Mouse (Mus musculus): ENCODE data around the gene Hoxa7. TPM values are rescaled to one million over a fixed set of nuclear protein-coding genes. Genes with fewer than 3 reads are reported as not detected.

The Hoxa7 gene
- total and polyA plus RNA-seq, 2 experiments from 2014 or later = 0.07 TPM; not detected in 1

DNA sequence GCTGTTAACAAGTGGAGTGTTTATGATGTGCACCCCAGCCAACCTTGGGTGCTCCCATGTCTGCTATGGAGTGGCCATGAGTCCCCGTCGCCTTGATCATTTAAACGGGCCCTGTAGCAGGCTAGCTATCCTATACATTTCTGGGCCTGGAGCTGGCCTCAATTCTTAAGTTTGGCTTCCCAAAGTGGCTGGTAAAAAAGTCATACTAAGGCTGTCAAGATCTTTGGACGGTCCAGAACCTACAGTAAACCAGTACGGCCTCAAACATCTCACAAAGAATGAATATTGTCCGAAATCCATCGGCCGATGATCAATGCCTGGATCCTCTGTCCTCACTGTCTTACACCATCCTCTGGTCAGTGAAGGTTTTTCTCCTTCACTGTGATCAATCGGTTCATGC is 13.6 kb upstream of the Hoxa7 start:
- no peak for DNase-seq (ENCODE audit: low spot score)
- H3K27me3 ChIP-seq (ENCODE audit: control insufficient read depth, insufficient read depth, low read length) = peaks cover 99% of the 10 kb centered on the region
- no peak overlapping the region for H3K9ac ChIP-seq (replicated peaks; ENCODE audit: low read depth, low read length)
- no peaks in the 10 kb centered on the region for H3K9me3 ChIP-seq (replicated peaks; ENCODE audit: control insufficient read depth, low read length)
- peak overlapping the region; percentile 19; the same call in 1 of the 2 replicates for H3K4me3 ChIP-seq (ENCODE audit: low read depth, low read length)
- H3K4me1 ChIP-seq (ENCODE audit: control insufficient read depth, insufficient read depth) = 0 out of 2 replicates have a peak, but pooled peaks cover 3% of the 10 kb centered on the region
- no peak overlapping the region for H3K4me2 ChIP-seq (ENCODE audit: low read depth, low read length)
- ATAC-seq (ENCODE audit: insufficient read depth, low read depth) = no peak
- no peak overlapping the region for H3K27ac ChIP-seq (ENCODE audit: low read depth)
- TF ChIP-seq EP300 (IDR thresholded peaks at IDR 0.05; ENCODE audit: low read depth) (no peak), CTCF (IDR thresholded peaks at IDR 0.05; ENCODE audit: low read depth) (no peak)
- no peaks in the 10 kb centered on the region for H3K36me3 ChIP-seq (replicated peaks; ENCODE audit: control insufficient read depth, insufficient read depth, low read length)
- WGBS = 37% methylated on average over 9 of the region's 9 CpGs

DNA sequence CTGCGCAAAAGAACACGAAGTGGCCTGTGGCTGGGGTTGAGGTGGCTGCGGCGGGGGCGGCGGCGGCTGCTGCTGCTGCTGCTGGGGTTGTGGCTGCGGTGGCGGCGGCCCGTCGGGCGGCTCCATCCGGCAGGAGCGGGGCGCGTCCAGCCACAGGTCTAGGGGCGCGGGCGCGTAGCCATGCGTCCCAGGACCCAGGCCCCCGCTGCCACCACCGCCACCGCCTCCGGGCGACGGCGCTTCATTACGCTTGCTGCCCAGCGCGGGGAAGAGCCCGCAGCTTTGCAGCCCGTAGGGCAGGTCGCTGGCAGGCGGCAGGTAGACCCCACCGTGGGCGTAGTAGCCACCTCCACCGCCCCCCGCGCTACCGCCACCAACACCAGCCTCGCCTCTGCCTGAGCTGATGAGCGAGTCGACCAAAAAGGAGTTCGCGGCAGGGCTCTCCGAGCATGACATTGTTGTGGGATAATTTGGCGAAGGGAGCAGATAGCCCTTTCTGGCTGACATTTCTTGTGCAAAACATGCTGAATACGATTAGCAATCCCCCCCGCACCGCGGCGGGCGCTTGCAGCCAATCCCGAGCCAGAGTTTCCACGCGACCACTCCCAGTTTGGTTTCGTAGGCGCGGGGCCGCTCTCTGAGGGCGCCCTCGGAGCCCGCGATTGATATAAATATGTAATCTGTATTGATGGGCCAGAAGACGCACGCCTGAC is 12.9 kb upstream of the Hoxa7 start:
- Histone ChIP-seq H3K4me3 (ENCODE audit: low read depth, low read length) (peak overlapping the region; percentile 19; the same call in 1 of the 2 replicates), H3K4me2 (ENCODE audit: low read depth, low read length) (no peak overlapping the region), H3K9ac (replicated peaks; ENCODE audit: low read depth, low read length) (no peak overlapping the region), H3K27me3 (ENCODE audit: control insufficient read depth, insufficient read depth, low read length) (peaks cover 99% of the 10 kb centered on the region), H3K36me3 (replicated peaks; ENCODE audit: control insufficient read depth, insufficient read depth, low read length) (no peaks in the 10 kb centered on the region), H3K4me1 (ENCODE audit: control insufficient read depth, insufficient read depth) (no peaks in the 10 kb centered on the region), H3K27ac (ENCODE audit: low read depth) (no peak overlapping the region), H3K9me3 (replicated peaks; ENCODE audit: control insufficient read depth, low read length) (no peaks in the 10 kb centered on the region)
- TF ChIP-seq EP300 (IDR thresholded peaks at IDR 0.05; ENCODE audit: low read depth) (no peak), CTCF (IDR thresholded peaks at IDR 0.05; ENCODE audit: low read depth) (no peak)
- no peak for ATAC-seq (ENCODE audit: insufficient read depth, low read depth)
- 1% methylated on average over 60 of the region's 68 CpGs for WGBS
- no peak for DNase-seq (ENCODE audit: low spot score)

DNA sequence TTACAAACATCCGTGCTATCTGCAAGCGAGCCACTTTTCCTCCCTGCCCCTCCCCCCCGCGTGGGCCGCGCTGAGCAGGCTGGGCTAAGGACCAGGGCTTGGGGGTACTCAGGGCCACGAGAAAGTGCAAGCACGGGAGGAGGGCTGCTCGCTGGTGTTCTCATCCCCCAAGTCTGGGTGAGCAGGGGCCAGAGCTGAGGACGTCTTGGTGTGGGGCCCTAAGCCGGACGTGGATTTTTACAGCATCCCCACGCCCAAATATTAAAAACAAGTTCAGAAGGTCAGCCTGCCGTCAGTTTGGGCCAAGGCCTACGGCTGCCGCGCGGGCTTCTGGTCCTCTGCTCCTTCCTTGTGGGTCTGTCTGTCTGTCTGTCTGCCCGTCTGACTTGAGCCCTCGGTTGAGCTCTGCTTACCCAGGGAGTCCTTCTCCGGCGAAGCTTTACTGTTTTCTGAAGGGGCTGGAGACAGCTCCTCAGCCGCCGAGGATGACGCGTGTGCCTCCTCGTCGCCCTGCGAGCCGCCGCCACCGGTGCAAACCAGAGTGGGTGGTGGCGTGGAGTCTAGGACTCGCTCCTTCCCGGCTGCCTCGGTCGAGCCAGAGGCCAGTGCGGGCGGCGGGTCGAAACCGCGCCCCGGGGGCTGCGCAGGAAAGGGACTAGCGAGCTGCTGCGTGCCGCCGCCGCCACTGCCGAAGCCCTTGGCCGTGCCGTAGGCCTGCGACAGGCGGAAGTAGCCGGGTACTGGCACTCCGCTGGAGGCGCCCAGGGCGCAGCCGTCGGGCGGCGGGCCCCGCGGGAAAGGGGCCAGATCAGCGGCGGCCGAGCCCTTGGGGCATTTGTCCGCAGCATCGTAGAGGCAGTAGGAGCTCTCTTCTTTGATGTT is 12.1 kb upstream of the Hoxa7 start:
- peaks cover 99% of the 10 kb centered on the region for H3K27me3 ChIP-seq (ENCODE audit: control insufficient read depth, insufficient read depth, low read length)
- TF ChIP-seq EP300 (IDR thresholded peaks at IDR 0.05; ENCODE audit: low read depth) (no peak), CTCF (IDR thresholded peaks at IDR 0.05; ENCODE audit: low read depth) (no peak)
- H3K4me2 ChIP-seq (ENCODE audit: low read depth, low read length) = no peak overlapping the region; the same call in 1 of the 2 replicates
- 2% methylated on average over 66 of the region's 70 CpGs for WGBS
- H3K9ac ChIP-seq (replicated peaks; ENCODE audit: low read depth, low read length) = no peak overlapping the region
- ATAC-seq (ENCODE audit: insufficient read depth, low read depth) (peak; percentile 30; the same call in 1 of the 2 replicates), DNase-seq (ENCODE audit: low spot score) (no peak)
- no peak overlapping the region for H3K27ac ChIP-seq (ENCODE audit: low read depth)
- peak overlapping the region; percentile 19; the same call in 1 of the 2 replicates for H3K4me3 ChIP-seq (ENCODE audit: low read depth, low read length)
- no peaks in the 10 kb centered on the region for H3K36me3 ChIP-seq (replicated peaks; ENCODE audit: control insufficient read depth, insufficient read depth, low read length)
- H3K4me1 ChIP-seq (ENCODE audit: control insufficient read depth, insufficient read depth) = no peaks in the 10 kb centered on the region
- no peaks in the 10 kb centered on the region for H3K9me3 ChIP-seq (replicated peaks; ENCODE audit: control insufficient read depth, low read length)

DNA sequence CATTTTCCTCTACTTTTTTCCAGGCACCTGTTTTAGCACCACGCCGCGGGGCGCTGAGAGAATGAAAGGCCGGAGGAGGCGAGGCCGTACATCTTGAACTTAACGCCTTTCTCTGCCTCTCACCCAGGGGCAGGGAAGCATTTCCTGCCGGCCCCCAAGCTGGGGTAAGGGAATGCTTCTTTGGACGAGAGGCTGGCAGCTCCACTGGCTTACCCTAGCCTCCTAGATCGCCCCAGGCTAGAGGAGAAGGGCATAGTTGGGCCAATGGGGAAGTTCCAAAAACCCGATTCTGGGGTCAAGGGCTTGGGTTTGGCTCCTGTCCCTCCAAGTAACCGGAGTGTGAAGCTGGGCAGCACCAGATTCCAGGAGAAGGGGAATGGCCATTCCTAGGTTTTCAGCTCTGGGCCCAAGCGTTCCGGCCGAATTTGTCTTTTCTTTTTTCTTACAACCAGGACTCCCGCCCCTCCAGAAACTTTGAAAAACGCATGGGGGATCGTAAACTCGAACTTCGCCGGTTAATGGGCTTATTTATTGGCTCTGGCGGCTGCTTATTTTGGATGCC is 11.4 kb upstream of the Hoxa7 start:
- H3K9ac ChIP-seq (replicated peaks; ENCODE audit: low read depth, low read length) = no peak overlapping the region
- no peak overlapping the region for H3K27ac ChIP-seq (ENCODE audit: low read depth)
- no peak for DNase-seq (ENCODE audit: low spot score)
- no peaks in the 10 kb centered on the region for H3K4me1 ChIP-seq (ENCODE audit: control insufficient read depth, insufficient read depth)
- H3K4me2 ChIP-seq (ENCODE audit: low read depth, low read length) = no peak overlapping the region
- TF ChIP-seq CTCF (IDR thresholded peaks at IDR 0.05; ENCODE audit: low read depth) = no peak
- no peak for TF ChIP-seq EP300 (IDR thresholded peaks at IDR 0.05; ENCODE audit: low read depth)
- H3K27me3 ChIP-seq (ENCODE audit: control insufficient read depth, insufficient read depth, low read length) = peaks cover 98% of the 10 kb centered on the region
- H3K4me3 ChIP-seq (ENCODE audit: low read depth, low read length) = 0 out of 2 replicates have a peak overlapping the region, but pooled peaks have one; percentile 6
- no peaks in the 10 kb centered on the region for H3K36me3 ChIP-seq (replicated peaks; ENCODE audit: control insufficient read depth, insufficient read depth, low read length)
- ATAC-seq (ENCODE audit: insufficient read depth, low read depth) = no peak
- 2% methylated on average over 23 of the region's 23 CpGs for WGBS
- H3K9me3 ChIP-seq (replicated peaks; ENCODE audit: control insufficient read depth, low read length) = no peaks in the 10 kb centered on the region

DNA sequence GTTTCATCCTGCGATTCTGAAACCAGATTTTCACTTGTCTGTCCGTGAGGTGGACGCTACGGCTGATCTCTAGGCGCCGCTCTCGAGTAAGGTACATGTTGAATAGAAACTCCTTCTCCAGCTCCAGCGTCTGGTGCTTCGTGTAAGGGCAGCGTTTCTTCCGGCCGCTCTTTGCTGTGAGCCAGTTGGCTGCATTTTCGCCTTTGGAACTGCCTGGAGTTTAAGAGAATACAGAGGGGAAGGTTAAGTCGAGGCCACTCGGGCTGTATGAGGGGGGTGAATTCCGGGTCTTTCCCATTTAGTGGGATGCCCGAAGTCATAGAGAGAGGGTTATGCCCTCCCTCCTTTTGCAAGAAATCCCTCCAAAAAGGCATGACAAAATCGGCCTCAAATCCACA is 10.9 kb upstream of the Hoxa7 start:
- peaks cover 98% of the 10 kb centered on the region for H3K27me3 ChIP-seq (ENCODE audit: control insufficient read depth, insufficient read depth, low read length)
- H3K9ac ChIP-seq (replicated peaks; ENCODE audit: low read depth, low read length) = no peak overlapping the region
- no peak for DNase-seq (ENCODE audit: low spot score)
- 1% methylated on average over 18 of the region's 18 CpGs for WGBS
- TF ChIP-seq CTCF (IDR thresholded peaks at IDR 0.05; ENCODE audit: low read depth) (no peak), EP300 (IDR thresholded peaks at IDR 0.05; ENCODE audit: low read depth) (no peak)
- no peaks in the 10 kb centered on the region for H3K4me1 ChIP-seq (ENCODE audit: control insufficient read depth, insufficient read depth)
- no peak overlapping the region for H3K27ac ChIP-seq (ENCODE audit: low read depth)
- no peak for ATAC-seq (ENCODE audit: insufficient read depth, low read depth)
- no peak overlapping the region for H3K4me2 ChIP-seq (ENCODE audit: low read depth, low read length)
- 0 out of 2 replicates have a peak overlapping the region, but pooled peaks have one; percentile 6 for H3K4me3 ChIP-seq (ENCODE audit: low read depth, low read length)
- no peaks in the 10 kb centered on the region for H3K9me3 ChIP-seq (replicated peaks; ENCODE audit: control insufficient read depth, low read length)
- H3K36me3 ChIP-seq (replicated peaks; ENCODE audit: control insufficient read depth, insufficient read depth, low read length) = no peaks in the 10 kb centered on the region
